In the genomic region with DNA sequence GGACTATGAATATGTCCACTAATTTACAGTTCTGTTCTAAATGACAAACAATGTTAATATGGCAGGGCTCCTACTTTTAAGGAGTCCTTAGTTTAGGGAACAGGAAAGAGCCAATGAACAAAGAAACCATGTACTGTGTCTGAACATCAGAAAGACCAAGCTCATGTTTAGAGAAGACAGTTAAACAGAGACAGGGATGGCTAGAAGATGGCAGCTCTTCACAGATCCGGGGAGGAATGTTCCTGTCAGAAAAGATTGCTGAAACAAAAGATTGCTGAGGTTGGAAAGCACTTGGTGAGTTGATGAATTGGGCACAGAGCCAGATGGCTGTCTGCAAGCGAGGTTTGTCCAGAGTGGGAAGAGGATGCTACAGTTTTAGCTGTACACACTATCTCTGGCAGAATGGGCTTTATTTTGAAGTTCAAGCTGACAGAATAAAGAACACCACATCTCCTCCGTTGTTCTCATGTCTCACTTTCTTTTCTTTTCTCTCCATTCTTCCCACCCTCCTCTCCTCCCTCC, we compare ENCODE assay signal across 17 mouse cellular contexts.
DNase-seq lines count a peak whose midpoint lies in the region; ATAC-seq and TF ChIP-seq lines count a peak whose summit lies in the region.
"Had no signal": no experiment of that assay in that cellular context is flagged by ENCODE, and none has a peak within 500 bp of the region (broad histone marks: within the 10 kb centered on the region; RNA-seq: fewer than 3 reads in every experiment).

No protein-coding gene starts in this region.

- TF ChIP-seq EP300 in lung, postnatal 0 days (IDR thresholded peaks at IDR 0.05): no peak

- H3K4me3 ChIP-seq in hindbrain, embryonic 14.5 days (replicated peaks; ENCODE audit: low read length): no peak overlapping the region
- no peak overlapping the region for H3K4me3 ChIP-seq in hindbrain, embryonic 12.5 days
- no peak overlapping the region for H3K4me3 ChIP-seq in lung, postnatal 0 days (ENCODE audit: low read depth, low read length)
- H3K4me3 ChIP-seq in neural tube, embryonic 15.5 days (replicated peaks): no peak overlapping the region
- H3K4me3 ChIP-seq: heart, embryonic 13.5 days; hindbrain, embryonic 15.5 days; limb, embryonic 15.5 days had no signal

- no peak overlapping the region for H3K27ac ChIP-seq in hindbrain, embryonic 14.5 days
- no peak overlapping the region for H3K27ac ChIP-seq in hindbrain, embryonic 12.5 days
- no peak overlapping the region for H3K27ac ChIP-seq in lung, postnatal 0 days (ENCODE audit: low read length)
- H3K27ac ChIP-seq in neural tube, embryonic 15.5 days (replicated peaks): no peak overlapping the region
- H3K27ac ChIP-seq: heart, embryonic 13.5 days; hindbrain, embryonic 15.5 days; limb, embryonic 15.5 days; macrophage had no signal

- H3K36me3 ChIP-seq in hindbrain, embryonic 14.5 days (replicated peaks; ENCODE audit: control insufficient read depth, insufficient read depth): no peaks in the 10 kb centered on the region
- H3K36me3 ChIP-seq in hindbrain, embryonic 12.5 days: no peaks in the 10 kb centered on the region
- no peaks in the 10 kb centered on the region for H3K36me3 ChIP-seq in lung, postnatal 0 days (ENCODE audit: insufficient read depth, low read length)
- no peaks in the 10 kb centered on the region for H3K36me3 ChIP-seq in neural tube, embryonic 15.5 days
- H3K36me3 ChIP-seq: heart, embryonic 13.5 days; hindbrain, embryonic 15.5 days; limb, embryonic 15.5 days had no signal

- 39% methylated on average over 3 of the region's 3 CpGs for WGBS in hindbrain, embryonic 14.5 days
- 44% methylated on average over 3 of the region's 3 CpGs for WGBS in hindbrain, embryonic 12.5 days
- 20% methylated on average over 3 of the region's 3 CpGs for WGBS in lung, postnatal 0 days
- 50% methylated on average over 3 of the region's 3 CpGs for WGBS in neural tube, embryonic 15.5 days

- no peak overlapping the region for H3K4me2 ChIP-seq in hindbrain, embryonic 14.5 days (replicated peaks)
- H3K4me2 ChIP-seq in hindbrain, embryonic 12.5 days (replicated peaks): no peak overlapping the region
- H3K4me2 ChIP-seq in lung, postnatal 0 days (replicated peaks; ENCODE audit: low read depth, low read length): no peak overlapping the region
- no peak overlapping the region for H3K4me2 ChIP-seq in neural tube, embryonic 15.5 days
- H3K4me2 ChIP-seq: heart, embryonic 13.5 days; hindbrain, embryonic 15.5 days; limb, embryonic 15.5 days had no signal

- no peaks in the 10 kb centered on the region for H3K9me3 ChIP-seq in hindbrain, embryonic 14.5 days (ENCODE audit: control insufficient read depth, low read length)
- H3K9me3 ChIP-seq in hindbrain, embryonic 12.5 days (replicated peaks): no peaks in the 10 kb centered on the region
- H3K9me3 ChIP-seq in lung, postnatal 0 days (ENCODE audit: low read length): no peaks in the 10 kb centered on the region
- H3K9me3 ChIP-seq in neural tube, embryonic 15.5 days (replicated peaks): no peaks in the 10 kb centered on the region
- H3K9me3 ChIP-seq: heart, embryonic 13.5 days; hindbrain, embryonic 15.5 days; limb, embryonic 15.5 days had no signal

- DNase-seq in hindbrain, embryonic 14.5 days (ENCODE audit: low spot score): peak; percentile 44
- peak; percentile 7 for DNase-seq in lung, postnatal 14 days
- DNase-seq in lung, postnatal 0 days (ENCODE audit: low spot score): no peak
- peak; percentile 52 for DNase-seq in cerebellum, adult 11-12 months
- DNase-seq in cerebellum, postnatal 10 days: peak; percentile 67 to 70
- DNase-seq: forebrain, postnatal 0 days; gastrocnemius, postnatal 25 days; kidney, adult 18-20 months; kidney, postnatal 4 days; thymus, adult 2 months had no signal

- 0 out of 2 replicates have a peak, but pooled peaks cover 4% of the 10 kb centered on the region for H3K4me1 ChIP-seq in hindbrain, embryonic 14.5 days (replicated peaks; ENCODE audit: control insufficient read depth, insufficient read depth, low read length)
- H3K4me1 ChIP-seq in hindbrain, embryonic 12.5 days: peaks cover 6% of the 10 kb centered on the region; the same call in 1 of the 2 replicates
- H3K4me1 ChIP-seq in lung, postnatal 0 days (ENCODE audit: insufficient read depth, low read depth, low read length): no peaks in the 10 kb centered on the region
- H3K4me1 ChIP-seq in neural tube, embryonic 15.5 days: peaks cover 12% of the 10 kb centered on the region
- H3K4me1 ChIP-seq: limb, embryonic 15.5 days had no signal

- TF ChIP-seq CTCF in lung, postnatal 0 days (IDR thresholded peaks at IDR 0.05): no peak

- no peak overlapping the region for H3K9ac ChIP-seq in hindbrain, embryonic 14.5 days
- no peak overlapping the region for H3K9ac ChIP-seq in hindbrain, embryonic 12.5 days
- no peak overlapping the region for H3K9ac ChIP-seq in lung, postnatal 0 days (replicated peaks; ENCODE audit: low read depth)
- no peak overlapping the region for H3K9ac ChIP-seq in neural tube, embryonic 15.5 days (replicated peaks)
- H3K9ac ChIP-seq: forebrain, postnatal 0 days; heart, embryonic 13.5 days; hindbrain, embryonic 15.5 days; limb, embryonic 15.5 days had no signal

- H3K27me3 ChIP-seq in hindbrain, embryonic 14.5 days (ENCODE audit: control insufficient read depth, insufficient read depth, low read length): no peaks in the 10 kb centered on the region
- H3K27me3 ChIP-seq in hindbrain, embryonic 12.5 days: no peaks in the 10 kb centered on the region
- H3K27me3 ChIP-seq in lung, postnatal 0 days (replicated peaks; ENCODE audit: insufficient read depth, low read length): no peaks in the 10 kb centered on the region
- no peaks in the 10 kb centered on the region for H3K27me3 ChIP-seq in neural tube, embryonic 15.5 days (replicated peaks)
- H3K27me3 ChIP-seq: heart, embryonic 13.5 days; hindbrain, embryonic 15.5 days; limb, embryonic 15.5 days had no signal

- ATAC-seq in hindbrain, embryonic 14.5 days (ENCODE audit: low FRiP score): no peak
- ATAC-seq in hindbrain, embryonic 12.5 days (ENCODE audit: low FRiP score): no peak
- no peak for ATAC-seq in lung, postnatal 0 days
- no peak for ATAC-seq in neural tube, embryonic 15.5 days (ENCODE audit: low FRiP score)
- ATAC-seq: CD4-positive, CD25-positive, alpha-beta regulatory T cell, adult 4 months; forebrain, postnatal 0 days had no signal
